Mouse (Mus musculus): ENCODE data around the gene Bloc1s2.
"Not testable (repeated sequence)": the region's sequence is repeated elsewhere in the genome, so short reads cannot be mapped to it uniquely, and the experiment has no call there.

The Bloc1s2 gene

GRCm38 (mm10) chr19:44127729-44128497 is 18.3 kb downstream of the Bloc1s2 start:
- DNase-seq (ENCODE audit: low spot score in 2 of 2): no peak

DNA sequence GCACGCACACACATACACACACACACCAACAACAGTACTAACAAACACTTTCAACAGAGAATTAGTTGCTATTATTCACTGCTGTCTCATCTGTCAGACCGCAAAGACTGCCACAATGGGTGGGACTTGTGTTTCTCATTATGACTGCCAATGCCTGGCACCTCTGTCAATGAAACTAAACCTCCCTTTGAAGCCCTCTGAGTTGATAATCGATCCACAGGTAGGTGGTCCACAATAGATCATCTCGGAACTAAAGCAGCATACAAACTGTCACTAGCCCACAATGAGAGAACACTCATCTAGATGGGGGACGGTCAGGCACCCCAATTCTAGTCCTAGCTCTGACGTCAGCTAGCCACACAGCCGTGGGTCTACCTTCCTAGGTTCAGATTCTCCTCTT is 25.1 kb downstream of the Bloc1s2 start:
- DNase-seq (ENCODE audit: low spot score in 2 of 2): no peak

DNA sequence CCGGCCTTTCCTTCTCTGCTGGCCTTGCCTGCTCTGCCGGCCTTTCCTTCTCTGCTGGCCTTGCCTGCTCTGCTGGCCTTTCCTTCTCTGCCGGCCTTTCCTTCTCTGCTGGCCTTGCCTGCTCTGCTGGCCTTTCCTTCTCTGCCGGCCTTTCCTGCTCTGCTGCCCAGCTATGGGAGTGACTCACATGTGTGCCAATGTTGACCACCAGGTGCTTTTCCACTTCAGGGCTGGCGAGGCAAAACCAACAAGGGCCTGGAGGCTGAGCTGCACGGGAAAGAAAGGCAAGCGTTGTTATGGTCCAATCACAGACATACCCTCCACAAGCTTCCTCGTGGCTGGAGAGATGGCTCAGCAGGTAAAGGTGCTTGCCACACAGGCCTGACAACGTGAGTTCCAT is 25.6 kb downstream of the Bloc1s2 start:
- not testable (repeated sequence) for DNase-seq (ENCODE audit: low spot score in 2 of 2)

- no peak for DNase-seq (ENCODE audit: low spot score in 2 of 2)
Observed at GRCm38 (mm10) chr19:44117793-44118192, 28.5 kb downstream of the Bloc1s2 start.

GRCm38 (mm10) chr19:44111706-44112105 is 34.5 kb downstream of the Bloc1s2 start:
- no peak for DNase-seq (ENCODE audit: low spot score in 2 of 2)

DNA sequence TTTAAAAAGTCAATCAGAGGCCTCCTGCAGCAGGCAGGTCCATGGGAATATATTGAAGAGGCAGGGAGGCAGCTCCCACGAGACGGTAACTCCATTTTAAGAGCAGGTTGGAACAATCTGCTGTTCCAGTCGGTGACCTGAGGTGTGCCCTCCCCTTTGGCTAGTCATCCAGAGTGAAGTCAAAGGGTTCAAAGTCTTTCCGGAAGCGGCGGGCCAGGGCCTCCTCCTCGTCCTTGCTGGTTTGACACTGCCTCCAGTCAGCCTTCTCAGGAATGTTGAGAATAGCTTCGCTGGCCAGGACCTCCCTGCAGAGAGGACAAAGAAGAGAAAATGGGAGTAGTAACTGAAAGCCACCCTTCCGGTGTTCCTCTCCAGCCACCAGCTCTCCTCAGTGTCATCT is 35.9 kb downstream of the Bloc1s2 start:
- no peak for DNase-seq (ENCODE audit: low spot score in 2 of 2)

DNA sequence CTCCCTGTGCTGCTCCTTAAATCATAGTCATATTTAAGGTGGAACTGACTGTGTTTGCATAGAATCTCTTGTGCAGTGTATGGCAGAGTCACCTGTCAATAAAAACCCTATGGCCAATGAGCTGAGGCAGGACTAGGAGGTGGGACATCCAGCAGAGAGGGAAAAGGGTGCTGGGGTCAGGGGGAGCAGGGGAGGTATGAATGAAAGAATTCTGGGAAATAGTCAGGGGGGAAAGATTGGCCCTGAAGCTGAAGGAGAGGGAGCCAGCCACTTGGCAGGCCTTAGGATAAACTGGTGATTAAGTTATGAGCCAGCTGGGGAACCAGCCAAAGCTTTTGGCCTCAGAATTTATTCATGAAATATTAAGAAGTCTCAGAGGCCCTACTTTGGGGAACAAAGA is 37.2 kb downstream of the Bloc1s2 start:
- DNase-seq (ENCODE audit: low spot score in 2 of 2): peak in 1 of 2 experiments; percentile 37

- peak in 1 of 2 experiments; percentile 7 for DNase-seq (ENCODE audit: low spot score in 2 of 2)
Observed at GRCm38 (mm10) chr19:44107661-44108521, 38.4 kb downstream of the Bloc1s2 start.

- DNase-seq (ENCODE audit: low spot score in 2 of 2): peak; percentile 95 to 98
Observed at GRCm38 (mm10) chr19:44106831-44107660, 39.2 kb downstream of the Bloc1s2 start, which contains the start of gene Chuk. Chuk (minus strand) TSS chr19:44107480.

DNA sequence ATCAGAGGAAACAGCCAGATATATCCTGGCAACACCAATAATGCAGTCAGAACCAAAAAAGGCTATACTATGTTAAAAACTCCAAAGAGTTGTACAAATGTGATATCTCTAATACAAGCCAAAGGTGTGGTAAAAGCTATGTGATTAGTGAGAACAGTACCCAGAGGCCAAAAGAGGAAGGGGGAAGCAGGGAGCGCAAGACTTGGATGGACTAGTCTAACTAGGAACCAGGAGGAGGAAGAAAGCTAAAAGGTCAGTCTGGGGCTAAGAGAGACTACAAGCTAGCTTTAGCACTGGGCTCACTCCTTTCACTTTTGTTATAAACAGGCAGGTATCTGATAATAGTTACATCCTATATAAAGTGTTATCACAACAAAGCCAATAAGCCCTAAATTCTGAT is 41.9 kb downstream of the Bloc1s2 start:
- DNase-seq (ENCODE audit: low spot score in 2 of 2): no peak

GRCm38 (mm10) chr19:44103001-44103400 is 43.2 kb downstream of the Bloc1s2 start:
- no peak for DNase-seq (ENCODE audit: low spot score in 2 of 2)

DNA sequence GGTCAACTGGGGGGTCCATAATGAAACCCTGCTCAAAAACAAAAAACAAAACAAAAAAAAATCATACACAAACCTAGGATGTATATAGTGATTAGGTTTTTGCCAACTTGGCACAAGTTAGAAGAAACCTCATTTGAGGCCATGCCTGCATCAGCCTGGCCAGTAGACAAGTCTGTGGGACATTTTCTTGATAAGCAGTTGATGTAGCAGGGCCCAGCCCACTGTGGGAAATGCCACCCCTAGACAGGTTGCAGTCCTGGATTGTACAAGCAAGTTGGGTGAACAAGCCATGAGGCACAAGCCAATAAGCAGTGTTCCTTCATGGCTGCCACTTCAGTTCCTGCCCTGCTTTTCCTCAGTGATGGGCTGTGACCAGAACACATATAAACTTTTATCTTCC is 45.4 kb downstream of the Bloc1s2 start:
- DNase-seq (ENCODE audit: low spot score in 2 of 2): no peak
